Mouse (Mus musculus) CD4-positive helper T cell, adult 2 months (primary cell): ENCODE data around the gene Hamp.
"Not testable (repeated sequence)": the region's sequence is repeated elsewhere in the genome, so short reads cannot be mapped to it uniquely, and the experiment has no call there.

Experiments used
- DNase-seq: peaks from one replicate; pipeline ENCODE4 v3.0.0-alpha.2; 2012; ENCODE audit warnings: low read depth, missing footprints, low spot score

Gene Hamp

DNA sequence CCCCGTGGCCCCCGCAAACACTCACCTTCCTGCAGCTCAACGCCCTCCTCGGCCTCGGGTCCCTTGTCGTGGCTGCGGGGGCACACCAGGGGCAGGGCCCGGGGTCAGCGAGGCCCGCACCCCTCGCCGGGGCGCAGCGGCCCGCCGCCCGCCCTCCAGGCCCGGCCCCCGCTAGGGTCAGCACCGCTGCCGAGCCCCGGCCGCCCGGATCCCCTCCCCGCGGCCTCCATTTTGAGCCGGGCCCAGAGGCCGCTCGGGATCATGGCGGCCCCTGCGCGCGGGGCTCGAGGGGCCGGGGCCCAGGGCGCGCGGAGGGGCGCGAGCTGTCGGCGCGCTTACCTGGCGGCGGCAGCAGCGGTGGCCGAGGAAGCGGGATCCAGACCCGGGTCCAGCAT is 12.5 kb upstream of the Hamp start:
- DNase-seq = no peak

DNA sequence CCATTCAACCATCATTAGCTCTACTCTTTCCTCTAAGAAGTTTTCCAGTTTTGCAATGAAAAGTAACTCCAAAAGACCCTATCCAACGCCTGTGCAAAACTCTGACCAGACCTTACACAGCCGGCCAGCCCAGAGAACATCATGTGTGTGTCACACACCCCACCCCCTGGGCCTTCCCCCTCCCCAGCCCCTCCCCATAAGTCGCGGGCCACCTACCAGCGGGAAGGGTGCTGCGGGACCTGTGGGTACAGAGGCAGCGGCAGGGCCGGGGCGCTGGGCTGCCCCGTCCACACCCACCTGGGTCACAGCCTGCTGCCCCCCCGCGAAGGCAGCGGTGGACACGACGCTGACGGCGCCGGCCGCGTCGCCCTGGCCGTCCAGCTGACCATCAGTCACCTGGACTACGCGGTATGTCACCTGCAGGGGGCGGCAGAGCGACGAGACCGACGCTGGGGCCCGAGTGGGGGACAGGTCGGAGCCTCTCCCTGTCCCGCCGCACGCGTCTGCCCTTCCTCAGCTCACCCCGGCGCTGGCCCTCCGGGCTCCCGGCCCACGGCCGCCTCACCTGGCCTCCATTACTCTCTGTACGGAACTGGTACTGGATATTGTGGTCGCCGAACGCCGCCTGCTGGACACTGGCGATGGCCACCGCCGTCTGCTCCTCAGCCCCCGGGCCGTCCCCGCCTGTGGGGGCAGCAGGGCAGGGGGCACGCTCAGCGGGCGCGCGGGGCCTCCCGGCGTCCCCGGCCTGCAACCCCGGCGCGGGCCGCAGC is 11.9 kb upstream of the Hamp start:
- peak; percentile 73 for DNase-seq

DNA sequence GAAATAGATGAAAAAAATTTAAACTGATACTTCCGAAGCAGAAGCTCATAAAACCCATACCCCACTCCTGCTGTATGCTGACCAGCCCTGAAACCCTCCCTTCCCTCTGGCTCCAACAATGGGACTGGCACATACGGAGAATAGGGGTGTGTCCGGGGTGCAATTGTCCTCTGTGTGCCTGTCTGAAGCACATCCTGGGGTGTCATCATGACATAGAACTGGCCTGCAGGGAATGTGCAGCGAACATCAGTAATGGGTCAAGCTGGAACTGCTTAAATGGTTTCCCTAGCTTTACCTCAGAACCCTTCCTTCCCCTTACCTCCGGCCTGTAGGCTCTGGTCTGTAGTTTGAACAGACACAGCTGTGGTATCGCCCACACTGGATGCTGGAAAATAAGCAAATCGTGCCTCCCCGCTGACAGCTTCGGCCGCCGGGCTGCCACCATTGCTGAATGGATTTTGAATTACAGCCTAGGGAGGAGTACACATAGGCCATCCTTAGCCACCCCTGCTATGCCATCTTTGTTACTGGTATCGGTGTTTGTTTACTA is 11.2 kb upstream of the Hamp start:
- no peak for DNase-seq

DNA sequence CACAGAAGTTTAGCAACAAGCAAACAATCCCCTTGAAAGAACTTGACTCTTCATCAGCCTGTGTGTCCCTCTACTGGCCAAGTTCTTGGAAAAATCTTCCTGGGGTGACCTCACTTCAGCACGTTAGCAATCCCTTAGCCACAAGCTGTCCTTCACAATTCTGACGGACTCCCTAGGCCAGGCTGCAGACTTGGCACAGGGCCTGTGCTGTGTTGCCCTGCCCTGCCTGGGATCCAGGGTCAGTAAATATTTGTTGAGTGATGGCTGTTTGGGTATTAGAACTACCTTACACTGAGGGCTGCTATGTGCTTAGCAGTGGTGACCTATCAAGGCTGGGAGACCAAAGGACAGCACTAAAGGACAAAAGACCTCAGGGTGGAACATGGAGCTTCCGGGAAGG is 10.2 kb upstream of the Hamp start:
- no peak for DNase-seq

DNA sequence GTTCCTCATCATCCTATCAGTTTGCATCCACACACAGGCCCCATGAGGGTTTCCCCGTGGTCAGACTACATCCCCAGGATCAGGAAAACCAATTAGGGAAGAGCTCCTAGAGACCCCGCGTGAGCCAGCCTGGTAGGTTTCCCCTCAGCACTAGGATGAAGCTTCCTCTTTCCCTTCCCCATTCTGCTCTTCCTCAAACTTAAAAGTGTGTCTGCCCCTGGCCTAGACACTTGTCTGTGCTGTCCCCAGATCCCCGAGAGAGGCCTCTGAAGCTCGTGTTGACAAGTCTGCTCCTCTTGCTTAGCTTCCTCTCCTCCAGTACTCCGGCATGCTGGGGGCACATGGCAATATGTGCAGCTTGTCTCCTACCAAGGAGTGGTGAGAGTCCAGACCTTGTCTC is 9.6 kb upstream of the Hamp start:
- no peak for DNase-seq

DNA sequence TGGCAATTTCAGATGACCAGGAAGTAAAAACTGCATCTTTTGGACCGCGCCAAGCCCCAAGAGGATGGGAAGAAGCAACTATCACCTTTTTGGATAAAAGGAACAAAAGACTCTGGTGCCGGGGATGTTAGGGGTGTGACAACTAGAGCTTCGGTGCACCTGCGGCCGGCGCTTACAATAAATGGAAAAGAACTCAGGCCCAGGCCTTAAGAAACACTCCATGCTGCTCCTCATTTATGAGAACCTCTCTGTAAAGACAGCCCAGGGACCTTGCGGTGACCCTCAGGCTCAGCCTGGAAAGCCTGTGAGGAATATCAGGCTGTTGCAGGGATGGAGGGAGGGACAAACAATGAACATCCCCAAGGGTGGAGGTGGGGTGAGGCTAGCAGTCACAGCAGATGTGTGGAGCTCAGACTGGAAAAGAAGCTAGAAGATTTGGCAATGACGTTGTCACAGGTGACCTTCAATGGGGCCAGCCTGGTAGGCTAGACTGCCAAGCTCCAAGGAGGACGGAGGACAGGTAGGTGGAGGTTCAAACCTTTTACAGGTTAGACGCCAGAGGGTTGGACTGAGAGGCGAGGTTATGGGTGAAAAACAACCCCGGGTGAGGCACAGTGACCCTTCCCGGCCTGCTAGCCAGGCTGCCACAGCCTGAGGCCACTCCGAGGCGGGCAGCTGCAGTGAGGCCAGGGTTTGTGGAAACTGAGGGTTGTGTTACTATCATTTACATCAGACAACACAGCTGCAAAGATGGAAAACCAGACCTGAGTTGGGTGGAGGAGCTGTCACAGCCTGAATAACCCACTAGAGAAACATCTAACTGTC is 8.8 kb upstream of the Hamp start:
- DNase-seq = no peak

DNA sequence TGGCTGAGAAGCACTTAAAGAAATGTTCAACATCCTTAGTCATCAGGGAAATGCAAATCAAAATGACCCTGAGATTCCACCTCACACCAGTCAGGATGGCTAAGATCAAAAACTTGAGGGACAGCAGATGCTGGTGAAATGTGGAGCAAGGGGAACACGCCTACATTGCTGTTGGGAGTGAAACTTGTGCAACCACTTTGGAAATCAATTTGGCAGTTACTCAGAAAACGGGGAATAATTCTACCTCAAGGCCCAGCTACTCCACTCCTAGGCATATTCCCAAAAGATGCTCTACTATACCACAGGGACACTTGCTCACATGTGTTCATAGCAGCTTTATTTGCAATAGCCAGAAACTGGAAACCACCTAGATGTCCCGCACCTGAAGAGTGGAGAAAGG is 6.1 kb upstream of the Hamp start:
- not testable (repeated sequence) for DNase-seq

DNA sequence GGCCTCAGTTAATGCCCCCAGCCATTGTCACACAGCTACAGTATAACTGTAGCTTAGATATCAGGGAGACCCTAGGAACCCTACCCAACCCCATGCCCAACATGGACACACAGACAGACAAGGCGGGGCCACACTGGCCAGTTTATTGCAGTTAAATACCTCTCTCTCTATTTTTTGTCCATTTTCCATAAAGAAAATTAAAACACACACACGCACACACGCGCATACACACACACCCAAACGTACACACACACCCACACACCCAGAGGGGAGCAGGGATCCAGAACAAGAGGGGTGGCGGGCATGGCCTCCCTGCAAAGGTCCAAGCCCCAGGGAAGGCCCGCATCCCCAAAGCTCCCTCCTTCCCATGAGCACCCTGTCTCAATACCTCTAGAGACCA is 2.0 kb upstream of the Hamp start:
- DNase-seq = no peak

DNA sequence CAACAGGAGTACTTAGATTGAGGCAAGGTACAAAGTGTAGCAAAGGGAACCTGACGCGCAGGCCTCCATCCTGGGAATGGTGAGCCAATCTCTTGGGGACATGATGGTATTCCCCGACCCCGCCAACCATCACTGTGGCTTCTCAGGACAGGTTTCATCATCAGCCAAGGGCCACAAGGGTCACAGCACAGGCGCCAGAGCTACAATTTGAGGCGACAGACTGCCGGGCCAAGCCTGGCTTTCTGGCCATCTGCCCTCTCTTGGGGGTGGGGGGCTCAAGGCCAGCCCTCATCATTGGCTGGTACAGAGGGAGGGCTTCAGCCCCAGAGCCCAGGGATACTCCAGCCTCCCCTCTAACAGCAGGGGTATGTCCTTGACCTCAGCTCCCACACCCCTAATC is 1.6 kb upstream of the Hamp start:
- DNase-seq = not testable (repeated sequence)

DNA sequence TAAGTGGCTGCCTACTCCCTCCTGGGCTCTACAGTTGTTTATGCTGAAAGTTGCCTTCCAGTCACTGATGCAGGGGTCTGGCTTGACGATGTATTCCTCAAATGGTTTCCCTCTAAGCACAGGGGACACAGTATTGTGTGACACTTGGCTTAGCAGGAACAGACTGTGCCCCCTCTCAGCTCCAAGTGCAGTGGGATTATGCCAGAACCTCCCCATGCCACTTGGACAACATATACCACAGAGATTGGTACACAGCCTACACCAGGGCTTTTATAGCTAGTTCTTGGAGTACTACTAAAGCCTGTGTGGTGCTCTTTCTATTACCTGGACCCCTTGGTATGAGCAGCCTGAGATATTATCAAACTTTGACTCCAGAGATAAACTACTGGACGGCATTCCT is 874 bp upstream of the Hamp start:
- not testable (repeated sequence) for DNase-seq

DNA sequence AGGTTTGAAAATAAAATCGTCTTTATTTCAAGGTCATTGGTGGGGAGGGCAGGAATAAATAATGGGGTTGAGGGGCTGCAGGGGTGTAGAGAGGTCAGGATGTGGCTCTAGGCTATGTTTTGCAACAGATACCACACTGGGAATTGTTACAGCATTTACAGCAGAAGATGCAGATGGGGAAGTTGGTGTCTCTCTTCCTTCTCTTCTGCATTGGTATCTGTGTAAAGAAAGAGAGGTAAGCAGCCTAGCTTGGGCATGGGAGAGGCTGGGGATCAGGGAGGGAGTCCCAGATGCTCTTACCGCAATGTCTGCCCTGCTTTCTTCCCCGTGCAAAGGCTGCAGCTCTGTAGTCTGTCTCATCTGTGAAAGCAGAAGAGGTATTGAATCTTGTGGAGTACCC is 1.5 kb downstream of the Hamp start:
- not testable (repeated sequence) for DNase-seq

DNA sequence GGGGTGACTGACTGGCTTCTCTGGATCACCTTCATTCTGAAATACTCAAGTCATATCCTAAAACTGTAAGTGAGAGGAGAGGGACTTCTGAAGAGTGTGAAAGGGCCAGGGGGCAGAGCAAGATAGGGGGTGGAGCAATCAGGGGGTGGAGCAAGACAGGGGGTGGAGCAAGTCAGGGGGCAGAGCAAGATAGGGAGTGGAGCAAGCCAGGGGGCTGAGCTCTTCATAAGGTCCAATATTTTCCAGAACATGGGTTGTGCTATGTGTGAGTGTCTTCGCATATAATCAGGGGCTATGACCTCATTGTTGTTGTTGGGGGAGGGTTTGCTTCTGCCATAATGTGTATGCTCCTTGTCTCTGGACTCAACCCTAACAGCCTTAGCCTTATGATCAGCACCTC is 3.8 kb downstream of the Hamp start:
- DNase-seq = peak; percentile 25

DNA sequence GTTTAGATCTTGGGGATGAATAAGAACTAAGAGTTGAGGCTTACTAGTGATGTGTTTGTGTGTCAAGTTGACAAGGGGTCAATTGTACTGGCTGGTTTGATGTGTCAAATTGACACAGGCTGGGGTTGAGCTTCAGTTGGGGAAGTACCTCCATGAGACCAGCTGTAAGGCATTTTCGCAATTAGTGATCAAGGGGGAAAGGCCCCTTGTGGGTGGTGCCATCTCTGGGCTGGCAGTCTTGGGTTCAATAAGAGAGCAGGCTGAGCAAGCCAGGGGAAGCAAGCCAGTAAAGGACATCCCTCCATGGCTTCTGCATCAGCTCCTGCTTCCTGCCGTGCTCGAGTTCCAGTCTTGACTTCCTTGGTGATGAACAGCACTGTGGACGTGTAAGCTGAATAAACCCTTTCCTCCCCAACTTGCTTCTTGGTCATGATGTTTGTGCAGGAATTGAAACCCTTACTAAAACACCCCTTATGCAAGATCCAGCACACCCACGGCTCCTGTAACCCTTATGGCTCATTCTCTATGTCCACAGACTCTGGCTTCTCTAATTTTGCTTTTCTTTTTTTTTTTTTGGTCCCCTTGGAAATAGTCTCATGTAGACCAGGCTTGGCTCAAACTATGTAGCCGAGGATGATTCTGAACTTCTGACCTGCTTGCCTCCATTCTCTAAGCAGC is 8.3 kb downstream of the Hamp start:
- DNase-seq = not testable (repeated sequence)

DNA sequence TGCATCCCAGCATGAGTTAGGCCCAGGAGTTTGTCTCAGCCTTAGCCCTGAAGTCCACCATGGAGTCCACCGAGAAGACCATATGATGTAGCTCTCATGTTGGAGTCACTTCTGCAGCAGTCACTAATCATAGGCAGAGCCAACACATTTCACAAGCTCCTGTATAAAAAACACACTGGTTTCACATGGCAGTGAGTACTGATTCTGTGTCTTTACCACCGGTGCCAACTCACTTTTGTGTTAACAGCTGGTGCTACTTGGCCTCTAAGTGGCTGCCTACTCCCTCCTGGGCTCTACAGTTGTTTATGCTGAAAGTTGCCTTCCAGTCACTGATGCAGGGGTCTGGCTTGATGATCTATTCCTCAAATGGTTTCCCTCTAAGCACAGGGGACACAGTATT is 19.3 kb downstream of the Hamp start, which contains the start of gene Hamp2:
Gene Hamp2, minus strand, starts transcription at position 101 of the 400 bp plus-strand sequence.
- DNase-seq = not testable (repeated sequence)

DNA sequence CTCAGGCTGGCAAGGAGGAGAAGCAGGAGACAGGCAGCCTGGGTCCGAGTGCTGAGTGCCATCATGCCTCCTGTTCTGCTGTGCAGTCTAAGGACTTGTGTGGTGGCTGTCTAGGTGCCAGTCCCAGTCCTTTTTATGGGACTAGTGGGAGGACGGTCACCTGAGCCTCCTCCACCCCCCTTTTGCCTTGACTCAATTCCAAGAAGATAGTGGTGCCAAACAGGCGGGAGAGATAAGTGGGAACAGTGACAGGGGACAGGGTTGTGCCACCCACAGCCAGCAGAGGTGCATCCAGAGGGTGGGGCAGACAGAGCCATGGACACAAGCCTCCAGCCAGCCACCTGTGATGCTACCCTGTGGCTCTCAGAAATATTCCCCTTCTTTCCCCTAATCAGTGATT is 19.8 kb downstream of the Hamp start:
- no peak for DNase-seq

DNA sequence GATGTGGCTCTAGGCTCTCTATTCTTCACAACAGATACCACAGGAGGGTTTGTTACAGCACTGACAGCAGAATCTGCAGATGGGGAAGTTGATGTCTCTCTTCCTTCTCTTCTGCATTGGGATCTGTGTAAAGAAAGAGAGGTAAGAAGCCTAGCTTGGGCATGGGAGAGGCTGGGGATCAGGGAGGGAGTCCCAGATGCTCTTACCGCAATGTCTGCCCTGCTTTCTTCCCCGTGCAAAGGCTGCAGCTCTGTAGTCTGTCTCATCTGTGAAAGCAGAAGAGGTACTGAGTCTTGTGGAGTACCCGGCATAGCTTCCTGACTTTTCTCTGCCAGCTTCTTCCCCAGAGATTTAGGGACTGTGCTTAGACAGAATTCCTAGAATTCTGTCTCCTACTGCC is 21.3 kb downstream of the Hamp start:
- not testable (repeated sequence) for DNase-seq

DNA sequence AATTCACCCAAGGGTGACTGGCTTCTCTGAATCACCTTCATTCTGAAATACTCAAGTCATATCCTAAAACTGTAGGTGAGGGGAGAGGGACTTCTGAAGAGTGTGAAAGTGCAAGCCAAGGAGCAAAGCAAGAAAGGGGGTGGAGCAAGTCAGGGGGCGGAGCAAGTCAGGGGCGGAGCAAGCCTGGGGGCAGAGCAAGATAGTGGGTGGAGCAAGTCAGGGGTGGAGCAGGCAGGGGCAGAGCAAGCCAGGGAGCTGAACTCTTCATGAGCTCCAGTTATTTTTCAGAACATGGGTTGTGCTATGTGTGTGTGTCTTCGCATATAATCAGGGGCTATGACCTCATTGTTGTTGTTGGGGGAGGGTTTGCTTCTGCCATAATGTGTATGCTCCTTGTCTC is 23.6 kb downstream of the Hamp start:
- DNase-seq = peak; percentile 32

DNA sequence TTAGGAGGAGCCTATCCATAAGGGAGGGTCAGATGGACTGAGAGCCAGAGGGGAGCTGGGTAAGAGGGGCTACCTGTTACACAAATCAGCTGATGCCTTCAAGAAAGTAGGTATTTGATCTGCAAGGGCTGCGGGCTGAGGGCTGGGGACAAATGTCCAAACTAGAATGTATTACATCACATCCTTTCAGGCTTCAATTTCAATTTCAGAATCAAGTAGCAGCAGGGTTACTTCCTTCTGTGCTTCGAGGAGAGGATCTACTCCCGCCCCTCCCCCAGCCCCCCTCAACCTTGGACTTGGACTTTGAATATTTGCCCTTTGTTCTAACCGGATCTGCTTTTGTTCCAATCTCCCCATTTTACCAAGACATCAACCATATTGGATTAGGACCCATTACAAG is 26.6 kb downstream of the Hamp start:
- no peak for DNase-seq

DNA sequence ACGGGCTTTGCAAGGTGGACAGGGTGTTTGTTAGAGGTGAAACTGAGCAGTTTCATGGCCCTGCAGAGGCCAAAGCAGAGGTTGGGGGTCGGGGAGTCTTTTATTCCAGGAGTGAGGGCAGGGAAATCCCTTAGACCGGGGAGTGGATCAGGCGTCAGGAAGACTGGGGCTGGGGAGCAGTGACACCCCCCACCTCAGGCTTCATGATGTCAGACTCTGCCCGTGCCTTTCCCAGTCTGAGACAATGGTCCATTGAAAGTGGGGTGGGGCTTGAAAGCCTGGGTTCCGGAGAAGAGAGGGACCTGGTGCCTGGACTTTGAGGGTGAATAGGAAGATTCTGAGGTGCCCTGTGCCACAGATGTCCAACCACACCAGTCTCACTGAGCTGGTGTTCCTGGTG is 27.1 kb downstream of the Hamp start:
- DNase-seq = no peak

DNA sequence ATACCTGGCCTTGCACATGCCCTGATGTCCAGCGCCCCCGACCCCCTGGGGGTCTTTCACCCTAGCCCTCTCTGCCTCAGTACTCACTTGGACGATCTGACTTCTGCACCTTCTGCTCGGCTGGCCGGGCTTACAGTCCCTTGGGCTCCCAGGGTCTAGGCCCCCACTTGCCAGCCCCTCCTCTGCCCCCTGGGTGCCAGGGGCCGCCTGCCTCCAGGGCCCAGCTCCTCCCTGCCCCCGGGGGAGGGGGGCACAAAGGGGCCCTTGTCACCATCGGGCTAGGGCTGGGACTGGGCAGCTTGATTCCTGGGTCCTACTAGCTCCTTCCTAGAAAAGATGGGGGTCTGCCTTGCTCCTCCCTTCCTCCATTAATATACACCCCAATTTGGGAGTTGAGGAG is 29.1 kb downstream of the Hamp start, which contains the start of gene Mag:
Gene Mag, minus strand, starts transcription at position 142 of the 400 bp plus-strand sequence.
- DNase-seq = no peak

DNA sequence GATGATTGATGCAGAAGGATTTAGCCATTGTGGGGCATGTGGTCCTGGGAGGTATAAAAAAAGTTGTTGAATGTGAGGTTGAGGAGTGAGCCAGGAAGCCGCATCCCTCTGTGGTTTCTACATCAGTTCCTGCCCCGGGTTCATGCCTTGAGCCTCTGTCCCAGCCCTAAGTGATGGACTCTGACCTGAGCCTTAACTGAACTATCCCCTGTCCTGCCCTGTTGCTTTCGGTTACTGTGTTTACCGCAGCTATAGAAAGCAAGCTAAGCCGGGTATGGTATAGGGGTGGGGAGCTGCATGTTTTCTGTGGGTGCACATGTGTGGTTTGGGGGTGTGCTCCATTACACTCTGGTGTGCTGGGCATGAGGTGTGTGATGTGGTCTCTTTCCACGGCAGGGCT is 34.1 kb downstream of the Hamp start:
- DNase-seq = peak; percentile 26

DNA sequence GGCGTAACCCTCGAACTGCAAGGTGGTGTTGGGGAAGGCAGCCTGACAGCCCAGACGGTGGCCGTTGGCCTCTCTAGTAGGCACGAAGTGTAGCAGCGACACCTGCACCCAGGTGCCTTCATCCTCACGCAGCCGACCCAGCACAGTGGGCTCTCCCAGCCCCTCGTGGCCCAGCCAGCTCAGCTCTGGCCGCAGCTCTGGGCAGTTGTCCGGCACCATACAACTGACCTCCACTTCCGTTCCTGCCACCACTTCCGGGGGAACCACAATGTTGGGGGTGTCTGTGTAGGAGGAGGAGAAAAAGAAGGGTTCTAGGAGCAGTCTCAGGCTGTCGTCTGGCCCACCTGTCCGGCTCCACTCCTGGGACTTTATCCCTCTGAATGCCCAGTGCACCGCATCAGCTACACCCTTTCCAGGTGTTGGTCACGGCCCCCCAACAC is 34.8 kb downstream of the Hamp start:
- DNase-seq = no peak
